24 mouse cellular contexts compared by ENCODE assay signal in genomic region chr7:76177420-76177819, GRCm38 (mm10). TPM values are rescaled to one million over a fixed set of nuclear protein-coding genes. Genes with fewer than 3 reads are reported as not detected.
DNase-seq lines count a peak whose midpoint lies in the region; ATAC-seq and TF ChIP-seq lines count a peak whose summit lies in the region.
"Had no signal": no experiment of that assay in that cellular context is flagged by ENCODE, and none has a peak within 500 bp of the region (broad histone marks: within the 10 kb centered on the region; RNA-seq: fewer than 3 reads in every experiment).

No protein-coding gene starts in this region.

- H3K27ac ChIP-seq in gastrocnemius, adult 2 months: peak overlapping the region; percentile 38; the same call in 1 of the 2 replicates
- H3K27ac ChIP-seq in CH12.LX (ENCODE audit: insufficient read depth, low read depth) (no peak overlapping the region), MEL (ENCODE audit: control insufficient read depth, low read depth, low read length) (no peak overlapping the region)
- no peak overlapping the region for H3K27ac ChIP-seq in midbrain, embryonic 13.5 days
- H3K27ac ChIP-seq: embryonic facial prominence, embryonic 12.5 days; forebrain, embryonic 15.5 days; heart, embryonic 13.5 days; hindbrain, embryonic 12.5 days; hindbrain, postnatal 0 days; intestine, embryonic 15.5 days had no signal

- no peak for TF ChIP-seq RAD21 in CH12.LX (IDR thresholded peaks at IDR 0.05; ENCODE audit: low read depth, low read length)
- no peak for TF ChIP-seq RAD21 in MEL (IDR thresholded peaks at IDR 0.05; ENCODE audit: low read depth, low read length)

- no peak overlapping the region for H3K4me3 ChIP-seq in gastrocnemius, adult 2 months
- no peak overlapping the region for H3K4me3 ChIP-seq in CH12.LX (replicated peaks in 1 of 3; ENCODE audit: low read depth in 2 of 3, low read length in 2 of 3, poor library complexity in 1 of 3)
- no peak overlapping the region for H3K4me3 ChIP-seq in MEL (ENCODE audit: control insufficient read depth in 1 of 2, insufficient read depth in 1 of 2, low read depth in 2 of 2, low read length in 2 of 2)
- H3K4me3 ChIP-seq in midbrain, embryonic 13.5 days (replicated peaks): no peak overlapping the region
- H3K4me3 ChIP-seq: embryonic facial prominence, embryonic 12.5 days; forebrain, embryonic 15.5 days; heart, embryonic 13.5 days; hindbrain, embryonic 12.5 days; intestine, embryonic 15.5 days had no signal

- TF ChIP-seq POLR2A in CH12.LX (IDR thresholded peaks at IDR 0.05; ENCODE audit: low read depth, low read length): no peak
- no peak for TF ChIP-seq POLR2A in MEL (IDR thresholded peaks at IDR 0.05; ENCODE audit: control insufficient read depth in 1 of 2, insufficient read depth in 1 of 2, low read depth in 1 of 2, low read length in 2 of 2, poor library complexity in 1 of 2)

- H3K4me1 ChIP-seq in CH12.LX (ENCODE audit: control insufficient read depth in 1 of 2, insufficient read depth in 2 of 2): no peaks in the 10 kb centered on the region
- H3K4me1 ChIP-seq in MEL (ENCODE audit: control insufficient read depth in 1 of 2, insufficient read depth in 2 of 2, low read length in 2 of 2): no peaks in the 10 kb centered on the region
- no peaks in the 10 kb centered on the region for H3K4me1 ChIP-seq in midbrain, embryonic 13.5 days (replicated peaks)
- H3K4me1 ChIP-seq: embryonic facial prominence, embryonic 12.5 days; forebrain, embryonic 15.5 days; hindbrain, embryonic 12.5 days; intestine, embryonic 15.5 days had no signal

- no peak for TF ChIP-seq CTCF in gastrocnemius, adult 2 months (IDR thresholded peaks at IDR 0.05)
- TF ChIP-seq CTCF in CH12.LX (conservative IDR thresholded peaks at IDR 0.05 in 1 of 2, IDR thresholded peaks at IDR 0.05 in 1 of 2; ENCODE audit: low read depth in 2 of 2, low read length in 2 of 2) (no peak), MEL (IDR thresholded peaks at IDR 0.05 in 2 of 3, conservative IDR thresholded peaks at IDR 0.05 in 1 of 3; ENCODE audit: control insufficient read depth in 1 of 3, insufficient read depth in 1 of 3, low read depth in 2 of 3, low read length in 3 of 3, poor library complexity in 1 of 3, severe bottlenecking in 1 of 3) (no peak)

- ATAC-seq in midbrain, embryonic 13.5 days: no peak
- ATAC-seq: activated CD4-positive, CD25-positive, alpha-beta regulatory T cell, adult 4 months; forebrain, embryonic 15.5 days; hindbrain, postnatal 0 days; intestine, embryonic 15.5 days; Patski had no signal

- no peaks in the 10 kb centered on the region for H3K36me3 ChIP-seq in CH12.LX (replicated peaks in 1 of 2; ENCODE audit: control insufficient read depth in 1 of 2, insufficient read depth in 1 of 2, low read length in 1 of 2)
- no peaks in the 10 kb centered on the region for H3K36me3 ChIP-seq in MEL (ENCODE audit: control insufficient read depth in 1 of 2, insufficient read depth in 2 of 2, low read length in 2 of 2)
- no peaks in the 10 kb centered on the region for H3K36me3 ChIP-seq in midbrain, embryonic 13.5 days
- H3K36me3 ChIP-seq: embryonic facial prominence, embryonic 12.5 days; forebrain, embryonic 15.5 days; G1E; heart, embryonic 13.5 days; hindbrain, embryonic 12.5 days; intestine, embryonic 15.5 days had no signal

- H3K27me3 ChIP-seq in CH12.LX (replicated peaks) (peaks cover 65% of the 10 kb centered on the region), MEL (ENCODE audit: control insufficient read depth in 1 of 2, insufficient read depth in 2 of 2, low read length in 2 of 2) (no peaks in the 10 kb centered on the region)
- no peaks in the 10 kb centered on the region for H3K27me3 ChIP-seq in midbrain, embryonic 13.5 days
- H3K27me3 ChIP-seq: embryonic facial prominence, embryonic 12.5 days; forebrain, embryonic 15.5 days; heart, embryonic 13.5 days; hindbrain, embryonic 12.5 days; intestine, embryonic 15.5 days; Patski had no signal

- H3K4me2 ChIP-seq in CH12.LX (ENCODE audit: insufficient read depth, low read depth, poor library complexity, severe bottlenecking): no peak overlapping the region
- H3K4me2 ChIP-seq in midbrain, embryonic 13.5 days (replicated peaks): no peak overlapping the region
- H3K4me2 ChIP-seq: embryonic facial prominence, embryonic 12.5 days; forebrain, embryonic 15.5 days; heart, embryonic 13.5 days; hindbrain, embryonic 12.5 days; intestine, embryonic 15.5 days had no signal

- 91% methylated on average over 2 of the region's 2 CpGs for WGBS in midbrain, embryonic 13.5 days

- H3K9me3 ChIP-seq in CH12.LX (replicated peaks; ENCODE audit: low read length): no peaks in the 10 kb centered on the region
- H3K9me3 ChIP-seq in MEL (replicated peaks; ENCODE audit: insufficient read depth, low read length): no peaks in the 10 kb centered on the region
- no peaks in the 10 kb centered on the region for H3K9me3 ChIP-seq in midbrain, embryonic 13.5 days
- H3K9me3 ChIP-seq: embryonic facial prominence, embryonic 12.5 days; forebrain, embryonic 15.5 days; G1E; heart, embryonic 13.5 days; hindbrain, embryonic 12.5 days; intestine, embryonic 15.5 days had no signal

- intact Hi-C loops in gastrocnemius, adult 2 months (cut with DNase I): no loop called here
- intact Hi-C loops in gastrocnemius, postnatal 36 days (cut with DNase I): no loop called here

- H3K79me2 ChIP-seq in CH12.LX (replicated peaks; ENCODE audit: control insufficient read depth, extremely low read depth, insufficient read depth, poor library complexity, severe bottlenecking): no peaks in the 10 kb centered on the region
- H3K79me2 ChIP-seq in MEL (ENCODE audit: control insufficient read depth, insufficient read depth, low read length, poor library complexity): no peaks in the 10 kb centered on the region

- in situ Hi-C loops in CH12.LX (cut with MboI; ENCODE audit: low pct_ligation_motif_present, low pct_unique_long_range_greater_than_20kb, low sequenced_read_pairs): no loop called here

- H3K9ac ChIP-seq in CH12.LX (ENCODE audit: insufficient read depth, low read depth) (no peak overlapping the region), MEL (ENCODE audit: control insufficient read depth, low read depth, low read length, poor library complexity, severe bottlenecking) (no peak overlapping the region)
- no peak overlapping the region for H3K9ac ChIP-seq in midbrain, embryonic 13.5 days (replicated peaks)
- H3K9ac ChIP-seq: embryonic facial prominence, embryonic 12.5 days; forebrain, embryonic 15.5 days; heart, embryonic 13.5 days; hindbrain, embryonic 12.5 days; intestine, embryonic 15.5 days had no signal

- dilution Hi-C loops in CH12.LX (cut with MboI; ENCODE audit: extremely low pct_ligation_motif_present, extremely low pct_unique_long_range_greater_than_20kb, low sequenced_read_pairs): no loop called here

- TF ChIP-seq EP300 in CH12.LX (IDR thresholded peaks at IDR 0.05; ENCODE audit: low read length) (no peak), MEL (IDR thresholded peaks at IDR 0.05; ENCODE audit: low read depth in 1 of 2, low read length in 2 of 2) (no peak)

- peak; percentile 21 for DNase-seq in gastrocnemius, adult 2 months
- no peak for DNase-seq in gastrocnemius, postnatal 36 days
- DNase-seq in CH12.LX (ENCODE audit: extremely low read depth) (no peak), MEL (ENCODE audit: low read depth, low spot score) (no peak)
- DNase-seq in adrenal gland, postnatal 14 days: peak; percentile 23
- DNase-seq in yolk sac, embryonic 10.5 days (ENCODE audit: low spot score): no peak
- DNase-seq in cerebellum, postnatal 4 days (ENCODE audit: low spot score in 2 of 2): no peak
- DNase-seq: cerebellum, adult 8-10 months; cerebellum, postnatal 14 days; gastrocnemius, postnatal 10 days; heart, adult 11 months; heart, postnatal 36 days; kidney, adult 18-20 months had no signal

TF ChIP-seq in CH12.LX, 34 proteins besides CTCF, POLR2A, EP300 and RAD21:
- TF ChIP-seq MAX (IDR thresholded peaks at IDR 0.05; ENCODE audit: low read length) (no peak), MAFK (IDR thresholded peaks at IDR 0.05; ENCODE audit: insufficient replicate concordance, low read length) (peak; percentile 83)
TF ChIP-seq in CH12.LX: peak in this region for 1.

TF ChIP-seq in MEL, 35 proteins besides CTCF, POLR2A, EP300 and RAD21:
- no peak for TF ChIP-seq GATA1 (IDR thresholded peaks at IDR 0.05; ENCODE audit: low read depth, low read length)
- 0 out of 2 replicates have a peak, but pooled peaks have one; percentile 49 for TF ChIP-seq MAFK (IDR thresholded peaks at IDR 0.05; ENCODE audit: borderline replicate concordance, low read depth, low read length)
TF ChIP-seq in MEL: peak in this region for 1.

RNA-seq across cellular contexts. Expression of gene Agbl1, which starts 52.3 kb away (rescaled TPM):
- 10 to 100 TPM; 11.6 to 38.5 TPM for total RNA-seq in gastrocnemius, adult 2 months (2021)
- total RNA-seq in gastrocnemius, postnatal 36 days (2021): 10 to 100 TPM; 11.4 to 20.0 TPM
- total RNA-seq in CH12.LX (2012; rRNA removed) (not detected in 2 replicates), CH12.LX (2014; rRNA removed) (not detected in 2 replicates), MEL (2012; rRNA removed) (not detected in 2 replicates)
- polyA plus RNA-seq in CH12.LX (2012; ENCODE audit: insufficient read length, low read depth) (not detected in 2 replicates), MEL (2012; ENCODE audit: insufficient read depth in 1 of 2, insufficient read length in 2 of 2, low read depth in 1 of 2, low replicate concordance in 2 of 2, missing spikeins in 1 of 2) (not detected)
- total RNA-seq in adrenal gland, postnatal 14 days (2021): 0.15 TPM in 1 of 2 replicates, not detected in the other
- polyA plus RNA-seq in midbrain, embryonic 13.5 days (2015; fragmentation: Nextera tagmentation; extraction: Ambion mirVana): 0.09 and 0.11 TPM in 2 replicates
- total RNA-seq: G1E had no signal
- polyA plus RNA-seq: activated CD4-positive, CD25-positive, alpha-beta regulatory T cell, adult 4 months; G1E; heart, embryonic 13.5 days; heart, postnatal 0 days; intestine, embryonic 15.5 days; Patski had no signal

Comparison
In these comparisons a context has a peak if more than half of its experiments do, and no peak if none do; other contexts are left out.
1. DNase-seq: peak in gastrocnemius, adult 2 months (single experiment) and adrenal gland, postnatal 14 days (single experiment); none in gastrocnemius, postnatal 36 days (0 of 2), CH12.LX (single experiment), MEL (single experiment), yolk sac, embryonic 10.5 days (single experiment) and cerebellum, postnatal 4 days (0 of 2).
2. RNA of gene Agbl1, which starts 52.3 kb away (total RNA-seq): 11.6 to 38.5 TPM in gastrocnemius, adult 2 months and 11.4 to 20.0 TPM in gastrocnemius, postnatal 36 days; 0.15 TPM in adrenal gland, postnatal 14 days, not detected in CH12.LX and not detected in MEL; every median in the first group is over 10 times any median in the second.